Mouse (Mus musculus): Measurements from ENCODE around the gene Obp2a.

GRCm38 (mm10) chr2:25660279-25660678 lies 39.6 kb upstream of the Obp2a start:
- TF ChIP-seq CTCF (IDR thresholded peaks at IDR 0.05; ENCODE audit: control insufficient read depth, insufficient read depth, low read length) = no peak
- no peak for TF ChIP-seq POLR2A (IDR thresholded peaks at IDR 0.05; ENCODE audit: borderline replicate concordance, control insufficient read depth, low read depth, low read length)

All from bone marrow, adult 2 months (tissue).